Mouse (Mus musculus) gastrocnemius, postnatal 14 days (tissue): Measurements from ENCODE around the gene Mars2. TPM values are rescaled to one million over a fixed set of nuclear protein-coding genes. Genes with fewer than 3 reads are reported as not detected.

Experiments used
- total RNA-seq, 2 experiments: library from RNA; stranded (reverse); gene quantifications; 2 replicates each; pipeline ENCODE4 v1.2.3; 2021

Gene Mars2
- total RNA-seq, 2 experiments from 2014 or later = 3.7 to 3.8 TPM

Other genes starting within 250 kb of the Mars2 start
- 10 to 100 TPM; 51.9 to 58.3 TPM for gene Sf3b1, start 209.7 kb upstream of the Mars2 start, total RNA-seq
- 1 to 10 TPM; 7.8 to 9.5 TPM for gene Coq10b, start 184.4 kb upstream of the Mars2 start, total RNA-seq
- 10 to 100 TPM; 63.7 to 76.8 TPM for gene Hspe1, start 149.0 kb upstream of the Mars2 start, total RNA-seq
- 100 to 1,000 TPM; 175 to 176 TPM for gene Hspd1, start 148.9 kb upstream of the Mars2 start, total RNA-seq
- 10 to 100 TPM; 38.5 to 39.9 TPM for gene Mob4, start 105.9 kb upstream of the Mars2 start, total RNA-seq
- gene Rftn2, start 10.4 kb upstream of the Mars2 start, total RNA-seq = 1 to 10 TPM; 8.8 to 9.2 TPM
- not detected for gene Boll, start 126.3 kb downstream of the Mars2 start, total RNA-seq
- 1 to 10 TPM; 5.2 to 6.0 TPM for gene Plcl1, start 168.7 kb downstream of the Mars2 start, total RNA-seq